Mouse (Mus musculus) G1E-ER4 (cell line): ENCODE results near the gene Efcab10. TPM values are rescaled to one million over a fixed set of nuclear protein-coding genes. Genes with fewer than 3 reads are reported as not detected.

Source experiments
- GATA1 ChIP-seq: IDR thresholded peaks from one replicate; pipeline ENCODE4 v1.8.0; 2012; ENCODE audit warnings: low read length, inconsistent platforms
- polyA plus RNA-seq: library from polyadenylated mRNA; stranded (reverse); fragments of >175 nt; gene quantifications from 2 replicates; pipeline ENCODE4 v1.2.3, GENCODE M21; 2012

Gene Efcab10
- not detected in 2 replicates for polyA plus RNA-seq

DNA sequence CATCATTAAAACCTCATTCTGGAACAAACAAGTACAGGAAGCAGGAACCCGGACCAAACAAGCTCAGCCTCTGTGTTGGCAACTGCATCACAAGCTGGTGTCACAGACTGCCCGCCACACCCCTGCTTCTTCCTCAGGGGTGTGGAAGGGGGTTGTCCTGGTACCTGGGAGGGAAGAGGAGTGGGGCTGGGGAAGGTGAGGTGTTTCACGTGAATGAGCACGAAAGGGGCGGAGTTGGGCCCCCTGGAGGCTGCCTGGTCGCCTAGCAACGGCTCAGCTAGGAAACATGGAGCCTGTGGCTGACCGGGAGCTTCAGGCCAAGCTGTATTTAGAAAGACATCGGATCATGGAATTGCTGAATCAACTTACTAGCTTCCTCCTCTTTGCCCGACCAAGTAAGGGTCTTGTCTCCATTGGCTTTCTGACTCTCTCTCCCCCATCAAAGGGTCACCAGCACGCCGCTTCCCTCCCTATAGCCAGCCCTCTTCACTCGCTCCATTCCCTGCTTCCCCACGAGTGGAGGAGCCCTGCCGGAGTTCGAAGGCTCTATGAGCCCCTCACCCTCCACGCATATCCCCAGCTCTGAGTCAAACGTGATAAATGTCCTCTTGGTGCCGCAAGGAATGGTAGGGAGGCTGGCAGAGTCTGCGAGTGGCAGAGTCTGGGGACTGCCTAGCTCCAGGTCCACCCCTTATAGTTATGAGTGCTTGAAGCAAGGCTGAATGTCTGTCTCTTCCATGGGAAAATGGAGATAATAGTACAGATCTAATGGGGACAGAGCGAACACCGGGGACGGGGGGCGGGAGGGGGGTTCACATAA lies at the start of gene Efcab10:
TSS of gene Efcab10 (plus strand) at position 51 of the 820 bp plus-strand sequence.
- no peak for TF ChIP-seq GATA1

DNA sequence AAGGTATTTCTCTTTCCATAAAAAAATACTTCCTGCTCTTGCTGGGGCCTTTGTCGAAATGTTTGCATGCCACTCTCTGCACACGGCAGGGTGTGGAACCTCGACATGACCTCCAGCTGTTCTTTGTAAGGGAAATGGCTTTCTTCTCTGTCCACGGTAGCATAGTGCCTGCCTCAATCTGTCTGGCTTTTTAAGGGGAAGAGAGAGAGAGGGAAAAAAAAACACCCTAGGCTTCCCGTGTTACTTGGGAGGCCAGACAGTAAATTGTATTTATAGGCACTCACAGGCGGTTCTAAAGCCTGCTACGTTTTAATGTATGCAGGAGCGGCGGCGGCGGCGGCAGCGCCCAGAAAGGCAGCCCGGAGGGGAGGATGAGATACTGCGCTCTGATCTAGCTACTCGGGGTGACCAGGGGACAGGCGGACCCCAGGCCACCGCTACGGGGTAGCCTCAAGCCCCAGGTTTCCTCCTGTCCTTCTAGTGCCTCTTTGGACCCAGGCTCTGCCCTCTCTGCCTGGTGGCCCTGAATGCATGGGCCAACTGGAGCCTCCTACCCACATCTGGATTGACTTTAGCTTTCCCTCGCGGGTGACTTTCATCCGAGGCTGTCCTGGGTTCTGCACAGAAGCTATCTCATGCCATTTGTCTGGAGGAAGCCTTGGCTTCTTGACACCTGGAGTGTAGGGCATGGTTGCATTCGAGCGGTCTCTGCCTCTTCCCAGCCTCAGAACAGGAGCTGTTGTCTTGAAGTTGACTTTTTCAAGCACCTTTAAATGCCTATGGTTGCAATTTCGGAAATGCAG lies 49.5 kb upstream of the Efcab10 start:
- TF ChIP-seq GATA1 = no peak

DNA sequence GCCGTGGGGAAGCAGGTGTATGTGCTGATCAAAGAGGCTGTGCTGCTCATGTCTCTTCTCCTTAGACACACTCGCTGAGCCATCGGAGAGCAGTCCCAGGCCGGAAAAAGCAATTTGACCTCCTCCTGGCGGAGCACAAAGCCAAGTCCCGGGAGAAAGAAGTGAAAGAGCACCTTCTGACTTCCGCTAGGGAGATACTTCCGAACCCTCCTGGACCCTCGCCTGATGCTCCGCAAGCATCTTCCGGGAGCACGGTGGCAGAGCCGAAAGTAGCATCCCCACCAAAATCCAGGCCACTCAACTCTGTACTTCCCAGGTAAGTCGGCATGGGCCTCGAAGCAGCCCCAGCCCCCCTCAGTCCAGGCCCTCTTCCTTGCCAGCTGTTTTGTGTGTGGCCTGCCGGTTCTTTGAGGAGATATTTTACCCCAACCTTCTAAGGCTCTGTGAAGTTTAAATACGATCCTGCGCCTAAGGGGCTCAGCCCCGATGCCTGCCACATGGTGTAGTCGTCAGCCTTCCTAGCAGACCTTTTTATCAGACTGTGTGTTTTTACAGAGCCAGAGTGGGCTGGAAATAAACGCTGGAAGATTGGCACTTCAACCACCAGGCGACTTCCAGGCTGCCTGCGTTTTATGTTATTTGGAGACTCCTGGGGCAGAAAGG lies 48.8 kb upstream of the Efcab10 start:
- TF ChIP-seq GATA1 = no peak

DNA sequence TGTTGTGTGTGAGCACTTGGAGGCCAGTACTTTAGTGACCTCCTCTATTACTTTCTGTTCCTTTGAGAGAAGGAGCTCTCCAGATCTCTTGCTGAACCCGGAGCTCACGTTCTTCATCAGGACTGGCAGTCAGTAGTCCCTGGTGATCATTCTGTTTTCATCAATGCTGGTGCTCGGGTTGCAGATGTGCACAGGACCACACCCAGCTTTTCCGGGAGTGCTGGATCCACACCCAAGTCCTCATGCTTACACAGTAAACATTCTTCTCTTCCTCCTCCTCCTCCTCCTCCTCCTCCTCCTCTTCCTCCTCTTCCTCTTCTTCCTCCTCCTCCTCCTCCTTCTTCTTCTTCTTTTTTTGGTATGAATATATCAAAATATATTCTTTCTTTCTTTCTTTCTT lies 42.0 kb upstream of the Efcab10 start:
- no peak for TF ChIP-seq GATA1

DNA sequence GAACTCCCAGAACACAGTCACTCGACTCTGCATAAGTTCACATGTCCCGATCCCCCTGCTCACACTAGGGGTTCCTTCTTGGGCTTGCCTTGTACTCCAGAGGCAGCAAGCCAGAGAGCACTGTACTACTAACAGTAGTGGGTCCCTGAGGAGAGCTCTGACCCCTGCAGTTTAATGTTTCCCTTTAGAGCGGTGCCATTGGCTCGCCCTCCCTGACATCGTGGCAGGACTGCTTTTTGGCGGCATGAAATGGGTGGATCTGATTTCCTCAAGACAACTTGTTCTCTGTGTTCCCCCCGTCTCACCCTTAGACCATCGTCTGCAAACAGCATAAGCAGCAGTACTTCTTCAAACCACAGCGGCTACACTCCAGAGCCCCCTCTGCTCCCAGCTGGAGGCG lies 36.3 kb upstream of the Efcab10 start:
- TF ChIP-seq GATA1 = no peak

DNA sequence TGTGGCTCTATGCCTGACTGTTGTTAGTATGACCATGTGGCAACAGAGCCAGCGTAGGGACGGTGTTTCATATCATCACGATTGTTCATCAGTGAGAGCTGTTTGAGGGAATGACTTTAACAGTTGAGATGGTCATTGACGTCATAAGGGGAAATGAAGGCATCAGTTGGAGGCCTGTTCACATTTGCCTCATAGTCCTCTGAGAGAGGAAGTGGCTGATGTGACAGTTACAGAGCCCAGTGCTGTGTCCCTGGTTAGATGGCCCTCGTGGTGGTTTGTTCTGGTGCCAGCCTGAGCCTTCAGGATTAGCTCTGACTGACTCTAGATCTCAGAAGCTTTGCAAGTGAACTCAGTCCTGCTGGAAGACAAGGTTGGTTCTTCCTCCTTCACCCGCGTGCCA lies 35.4 kb upstream of the Efcab10 start:
- no peak for TF ChIP-seq GATA1

DNA sequence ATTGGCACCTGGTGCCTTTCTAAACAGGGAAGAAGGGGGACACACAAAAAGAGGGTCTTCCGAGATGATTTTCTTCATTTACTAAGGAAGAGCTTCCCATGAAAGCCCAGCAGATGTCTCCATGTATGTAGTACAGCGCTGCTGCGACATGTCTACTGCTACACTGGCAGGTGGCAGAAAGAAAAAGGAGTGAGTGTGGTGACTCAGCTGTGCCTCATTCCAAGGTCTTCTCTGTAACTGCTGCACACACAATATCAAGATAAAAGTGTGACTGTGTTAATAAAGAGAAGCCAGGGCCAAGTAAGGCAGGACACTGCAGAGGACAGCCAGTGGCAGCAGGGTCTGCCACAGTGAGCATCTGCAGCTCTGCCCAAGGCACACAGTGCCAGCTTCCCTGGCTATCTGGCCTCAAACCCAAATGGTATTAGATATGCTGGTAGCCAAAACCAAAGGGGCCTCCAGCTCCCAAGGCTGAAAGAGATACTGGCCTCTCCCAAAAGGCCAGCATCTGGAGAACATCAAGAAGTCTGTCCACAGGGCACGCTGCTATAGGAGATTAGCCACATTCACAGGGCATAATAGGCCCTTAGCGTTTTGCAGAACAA lies 34.7 kb upstream of the Efcab10 start:
- no peak for TF ChIP-seq GATA1

DNA sequence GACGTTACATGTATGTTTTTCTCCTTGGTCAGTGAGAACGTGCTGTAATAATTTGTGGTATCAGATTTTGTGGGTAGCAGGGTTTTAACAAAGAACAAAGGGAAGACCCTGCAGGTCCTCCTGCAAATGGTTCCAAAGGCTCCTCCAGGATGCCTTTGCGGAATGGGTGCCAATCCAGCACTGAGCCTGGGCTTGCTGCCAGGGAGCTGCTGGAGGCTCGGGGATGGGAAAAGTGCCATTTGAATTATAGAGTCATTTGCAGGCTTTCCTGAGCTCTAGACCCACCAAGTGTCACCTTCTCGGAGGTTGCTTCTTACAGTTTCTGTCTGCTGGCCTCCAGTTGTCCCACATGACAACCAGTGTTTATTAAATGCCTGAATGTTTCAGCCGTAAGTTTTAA lies 33.9 kb upstream of the Efcab10 start:
- no peak for TF ChIP-seq GATA1

DNA sequence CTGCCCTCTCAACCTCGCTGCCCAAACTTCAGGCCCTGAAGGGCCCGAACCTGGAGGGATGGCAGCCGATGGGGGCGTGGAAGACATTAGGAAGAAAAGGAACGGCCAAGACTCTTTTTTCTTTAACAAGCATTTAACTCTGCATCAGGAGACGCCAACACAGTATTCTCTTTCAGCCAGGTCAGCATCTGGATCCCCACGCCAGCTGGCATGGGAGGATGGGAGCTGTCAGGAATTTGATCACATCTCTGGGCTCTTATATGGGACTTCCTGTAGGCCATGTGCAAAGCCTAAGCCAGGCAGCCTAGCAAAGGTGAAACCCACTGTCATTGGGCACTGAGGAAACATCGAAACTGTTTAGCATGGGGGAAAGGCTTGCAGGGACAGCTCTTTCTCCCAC lies 30.1 kb upstream of the Efcab10 start:
- no peak for TF ChIP-seq GATA1

DNA sequence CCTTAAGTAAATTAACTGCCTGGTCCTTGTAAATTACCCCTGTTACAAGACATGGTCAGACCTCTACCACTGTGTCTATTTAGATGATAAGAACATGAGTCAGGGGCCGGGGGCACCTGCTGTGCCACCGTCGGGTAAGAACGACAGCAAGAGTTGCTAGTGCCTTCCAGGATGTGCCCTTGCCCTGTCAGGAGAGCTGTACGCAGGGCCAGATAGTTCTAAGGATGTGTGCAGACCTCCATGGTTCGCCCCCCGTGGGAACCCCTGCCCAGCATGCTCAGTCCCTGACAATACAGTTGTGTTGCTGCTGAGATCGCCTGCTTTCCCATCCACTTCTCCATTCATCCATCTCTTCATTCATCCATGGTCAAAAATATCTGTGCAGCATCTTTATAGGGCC lies 29.5 kb upstream of the Efcab10 start:
- no peak for TF ChIP-seq GATA1

DNA sequence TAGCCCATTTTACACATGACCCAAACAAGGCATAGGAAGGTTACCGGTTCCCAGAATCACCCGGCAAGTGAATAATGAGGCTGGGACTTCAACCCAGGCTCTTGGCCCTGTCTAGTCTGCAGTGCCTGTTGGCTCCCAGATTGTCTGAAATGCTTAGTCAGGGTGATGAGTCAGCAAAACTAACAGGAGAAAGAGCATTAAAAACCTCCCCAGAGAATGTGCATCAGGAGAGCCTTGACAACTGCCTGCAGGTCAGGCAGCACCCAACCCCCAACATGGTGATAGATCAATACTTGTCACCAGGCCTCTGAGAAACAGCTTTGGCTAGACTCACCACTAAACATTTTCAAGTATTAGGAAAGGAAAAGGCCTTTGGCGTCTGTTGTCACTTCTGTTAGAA lies 25.1 kb upstream of the Efcab10 start:
- no peak for TF ChIP-seq GATA1

DNA sequence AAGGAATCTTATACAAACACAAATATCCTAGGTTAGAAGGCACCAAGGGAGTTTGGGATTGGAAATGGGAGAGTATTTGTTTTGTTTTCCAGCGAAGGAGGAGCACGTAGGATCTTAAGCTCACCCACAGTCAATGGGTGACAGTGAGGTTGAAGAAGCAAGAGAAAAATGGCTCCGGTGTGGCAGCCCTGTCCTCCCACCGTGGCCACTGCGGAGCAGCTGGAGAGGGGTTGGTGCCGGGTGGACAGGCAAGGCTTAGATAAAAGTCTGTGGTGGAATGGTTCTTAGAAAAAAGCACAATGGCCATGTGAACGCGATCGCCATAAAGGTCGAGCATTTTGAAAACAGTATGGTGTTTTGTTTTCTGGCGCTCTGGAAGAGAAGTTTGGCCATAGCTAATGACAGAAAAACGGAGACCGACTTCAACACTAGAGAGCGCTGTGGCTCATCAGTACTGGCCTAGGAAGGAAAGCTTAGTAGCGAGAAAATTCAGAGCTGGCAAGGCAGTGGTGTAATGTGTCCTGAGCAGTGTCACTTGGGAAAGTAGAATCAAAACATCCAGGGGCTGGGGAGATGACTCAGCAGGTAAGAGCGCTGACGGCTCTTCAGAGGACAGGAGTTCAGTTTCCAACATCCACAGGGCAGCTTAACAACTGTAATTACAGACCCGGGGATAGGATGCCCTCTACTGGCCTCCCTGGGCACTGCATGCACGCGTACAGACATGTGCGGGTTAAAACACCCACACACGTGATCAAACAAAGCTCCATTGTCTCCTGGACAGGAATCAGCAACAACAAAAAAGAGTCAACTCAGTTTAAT lies 14.8 kb upstream of the Efcab10 start:
- TF ChIP-seq GATA1 = no peak

DNA sequence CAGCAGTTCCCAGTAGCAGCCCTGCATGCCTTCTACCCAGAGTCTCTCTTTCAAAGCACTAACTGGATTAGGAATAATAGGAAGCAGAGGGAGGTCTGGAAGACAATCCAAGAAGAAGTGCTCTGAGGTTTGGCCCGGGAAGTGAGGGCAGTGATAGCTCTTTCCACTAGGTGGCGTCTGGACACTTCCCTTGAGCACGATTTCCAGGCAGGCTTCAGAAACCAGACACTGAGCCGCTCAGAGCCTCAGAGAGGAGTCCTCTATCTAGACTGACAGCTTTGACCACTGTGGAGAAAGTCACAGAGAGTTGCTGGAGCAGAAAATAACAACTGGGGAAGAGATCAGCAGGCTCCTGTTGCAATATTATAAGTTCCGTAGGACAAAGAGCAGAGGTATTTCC lies 5.8 kb upstream of the Efcab10 start:
- no peak for TF ChIP-seq GATA1

DNA sequence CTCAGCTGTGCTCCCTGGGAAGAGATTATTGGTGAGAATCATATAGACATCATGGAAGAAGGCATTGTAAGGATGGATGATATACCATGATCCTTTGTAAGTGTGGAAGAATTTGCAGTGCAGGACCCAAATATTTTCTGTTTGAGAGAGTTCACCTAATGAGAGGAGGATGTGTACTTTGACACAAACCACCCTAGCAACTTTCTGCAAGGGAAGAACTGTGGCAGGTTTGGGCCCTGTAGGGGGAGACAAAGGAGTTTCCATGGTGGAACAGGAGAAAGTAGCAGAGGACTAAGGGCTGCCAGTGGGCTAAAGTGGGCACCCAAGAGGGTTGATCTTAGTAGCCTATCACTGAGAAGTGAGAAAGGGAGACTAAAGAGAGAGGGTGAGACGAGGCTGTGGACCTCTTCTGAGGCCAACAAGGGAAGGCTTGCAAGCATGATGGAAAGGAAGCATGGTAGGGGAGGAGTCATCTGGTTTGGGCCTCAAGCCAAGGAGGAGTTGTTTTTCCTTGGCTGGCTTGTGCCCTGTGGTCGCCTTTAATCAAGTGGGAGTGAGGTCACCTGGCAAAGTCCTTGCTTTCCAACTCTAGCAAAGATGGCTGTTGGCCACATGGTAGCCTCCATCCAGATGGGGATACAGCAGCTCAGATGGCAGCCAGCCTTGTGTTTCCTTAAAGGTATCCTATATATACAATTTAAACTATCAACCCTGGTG lies 3.7 kb upstream of the Efcab10 start:
- TF ChIP-seq GATA1 = no peak
